Mouse (Mus musculus): ENCODE data around the gene Cnpy2. TPM values are rescaled to one million over a fixed set of nuclear protein-coding genes. Genes with fewer than 3 reads are reported as not detected.

Cnpy2 gene
- 19.3 to 27.7 TPM (median 21.7 TPM) in 4 replicates for total RNA-seq (2023; ENCODE audit: inconsistent age)

DNA sequence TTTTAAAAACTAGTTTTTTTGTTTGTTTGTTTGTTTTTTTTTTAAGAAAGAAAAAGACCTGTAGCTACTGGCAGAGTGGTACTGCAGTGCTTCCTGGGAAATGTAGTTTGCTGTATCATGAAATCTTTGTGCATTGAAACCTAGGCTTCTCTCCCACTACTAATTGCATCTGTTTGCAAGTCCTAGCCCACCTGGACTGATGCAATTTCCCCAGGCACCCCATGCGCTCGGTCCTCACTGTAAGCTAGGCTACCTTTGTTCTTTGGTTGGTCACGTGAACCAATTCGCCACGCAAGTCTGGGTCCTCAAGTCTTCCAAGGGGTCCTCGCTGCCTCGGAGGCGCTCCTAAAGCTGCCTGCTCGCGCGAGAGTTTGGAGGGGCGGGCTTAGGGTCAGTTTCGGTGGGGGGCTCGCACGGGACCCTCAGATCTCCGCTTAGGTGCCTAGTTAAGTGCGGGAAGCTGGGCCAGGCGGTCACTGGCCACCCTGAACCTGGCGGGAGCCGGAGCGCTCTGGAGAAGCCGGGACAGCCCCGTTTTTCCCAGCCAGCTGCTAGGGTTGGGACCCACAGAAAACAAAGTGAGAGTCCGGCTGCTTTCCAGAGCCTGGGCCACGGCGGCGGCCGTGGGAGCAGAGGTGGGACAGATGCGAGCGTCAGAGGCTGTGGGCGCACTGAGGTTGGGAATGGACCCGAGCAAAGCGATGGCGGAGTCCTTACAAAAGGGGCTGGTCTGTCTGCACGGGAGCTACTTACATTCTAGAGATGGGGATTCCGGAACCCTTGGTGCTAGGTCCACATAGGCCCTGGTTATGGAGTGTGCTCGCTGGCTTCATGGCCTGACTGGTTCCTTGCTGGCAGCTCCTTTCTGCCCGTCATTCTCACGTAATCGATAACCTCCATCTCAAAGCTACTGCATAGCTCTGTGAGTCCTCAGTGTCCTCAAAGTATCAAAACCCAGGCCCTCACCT, at the start of gene Cnpy2:
Cnpy2 (plus strand) TSS at position 319 of the 968 bp plus-strand sequence.

DNA sequence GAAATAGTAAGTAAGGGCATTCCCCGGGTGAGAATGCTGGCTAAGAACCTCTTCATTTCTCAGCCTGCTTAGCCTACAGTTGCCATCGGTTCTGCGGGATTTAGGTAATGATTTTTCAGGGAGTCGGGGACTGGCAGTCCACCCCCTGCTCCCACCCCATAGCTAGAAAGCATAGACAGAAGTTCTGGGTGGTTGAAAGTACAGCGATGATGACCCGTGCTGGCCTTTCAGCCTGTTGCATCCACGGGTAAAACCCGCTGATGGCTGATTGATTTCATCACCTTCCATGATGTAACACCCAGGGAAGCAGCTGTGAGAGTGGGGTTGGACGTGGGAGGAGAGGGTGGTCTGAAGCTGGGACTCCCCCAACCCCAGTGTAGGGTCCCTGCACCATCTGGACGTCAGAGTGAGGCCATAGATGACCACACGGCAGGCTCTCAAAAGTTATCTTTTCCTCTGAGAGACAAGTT, 23.5 kb upstream of the Cnpy2 start, which contains the start of gene Il23a:
Il23a (minus strand) TSS at position 51 of the 470 bp plus-strand sequence.

DNA sequence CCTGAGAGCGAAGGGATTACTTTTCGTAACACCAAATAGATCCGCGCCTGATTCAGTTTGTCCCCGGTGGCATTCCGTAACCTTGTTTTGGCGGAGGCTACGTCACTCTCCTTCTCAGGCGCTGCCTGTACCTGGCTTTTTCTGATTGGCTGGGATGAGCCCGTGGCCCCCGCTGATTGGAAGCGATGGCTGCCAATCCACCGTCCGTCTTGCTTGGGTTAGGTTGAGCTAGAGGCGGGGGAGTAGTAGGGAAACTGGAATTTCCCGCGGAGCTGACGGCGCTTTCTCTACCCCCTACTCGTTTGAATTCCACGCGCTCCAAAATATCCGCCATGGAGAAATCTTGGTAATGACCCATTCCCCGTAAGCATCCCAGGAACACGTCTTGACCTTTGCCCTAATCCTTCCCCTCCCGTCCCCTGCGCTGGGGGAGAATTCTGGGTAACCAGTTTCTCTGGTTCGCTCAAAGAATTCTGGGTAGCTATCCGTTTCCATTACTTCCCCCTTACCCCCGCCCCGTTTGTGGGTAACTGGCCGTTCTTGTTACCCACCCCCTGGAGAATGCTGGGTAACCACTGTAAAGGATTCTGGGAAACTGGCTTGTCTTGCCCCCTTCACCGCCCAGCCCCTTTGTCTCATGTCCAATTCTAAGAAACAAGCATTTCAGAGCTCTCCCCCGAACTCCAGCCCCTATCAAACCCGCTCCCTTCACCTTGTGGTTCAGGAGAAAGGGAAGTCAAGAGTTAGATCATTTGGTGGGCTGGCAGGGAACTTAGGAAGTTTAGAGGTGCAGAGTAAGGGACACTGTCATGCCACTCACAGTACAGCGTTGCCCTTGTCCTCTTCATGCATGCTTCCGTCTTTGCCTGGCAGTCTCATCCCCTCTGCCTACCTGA, 18.9 kb upstream of the Cnpy2 start, which contains the start of gene Pan2:
Pan2 (plus strand) TSS at position 210 of the 896 bp plus-strand sequence.

DNA sequence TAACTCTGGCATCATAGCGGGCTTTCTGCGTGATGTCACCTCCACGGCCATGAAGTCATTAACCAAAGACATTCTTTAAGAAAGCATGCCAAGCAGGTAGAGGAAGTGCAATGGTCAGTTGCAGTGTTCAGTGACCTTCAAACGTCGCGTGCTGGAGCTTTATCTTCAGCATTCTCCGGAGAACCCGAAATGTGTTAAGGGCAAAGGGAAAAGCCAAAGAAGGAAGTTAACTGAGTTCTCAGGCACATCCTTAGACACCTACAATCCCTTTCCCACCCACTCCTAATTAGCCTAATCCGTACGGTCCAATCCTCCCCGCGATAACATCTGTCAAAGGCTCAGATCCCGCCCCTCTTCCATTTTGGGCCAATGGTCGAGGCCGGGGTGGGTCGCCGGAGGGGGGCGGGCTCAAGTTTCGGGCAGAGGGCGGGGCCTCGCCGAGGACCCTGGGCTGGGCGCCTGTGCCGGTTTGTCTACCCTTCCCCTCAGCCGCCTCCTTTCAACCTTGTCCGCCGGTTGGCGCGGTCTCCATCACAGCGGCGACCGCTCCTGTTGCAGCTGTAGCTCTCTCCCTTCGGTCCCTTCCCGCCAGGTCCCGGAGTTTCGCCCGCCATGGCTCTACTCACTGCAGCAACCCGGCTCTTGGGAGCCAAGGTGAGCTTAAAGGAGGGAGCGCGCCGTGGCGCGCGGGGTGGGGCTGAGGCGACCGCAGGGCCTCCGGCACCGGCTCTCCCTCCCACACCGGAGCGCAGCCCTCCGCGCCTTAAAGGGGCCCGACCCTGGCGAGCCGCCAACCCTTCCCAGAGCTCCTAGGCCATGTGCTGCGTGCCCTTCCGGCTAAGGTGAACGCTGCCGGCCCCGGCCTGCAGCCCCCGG, 15.3 kb downstream of the Cnpy2 start, which contains the start of gene Cs:
Cs (plus strand) TSS at position 429 of the 876 bp plus-strand sequence.

DNA sequence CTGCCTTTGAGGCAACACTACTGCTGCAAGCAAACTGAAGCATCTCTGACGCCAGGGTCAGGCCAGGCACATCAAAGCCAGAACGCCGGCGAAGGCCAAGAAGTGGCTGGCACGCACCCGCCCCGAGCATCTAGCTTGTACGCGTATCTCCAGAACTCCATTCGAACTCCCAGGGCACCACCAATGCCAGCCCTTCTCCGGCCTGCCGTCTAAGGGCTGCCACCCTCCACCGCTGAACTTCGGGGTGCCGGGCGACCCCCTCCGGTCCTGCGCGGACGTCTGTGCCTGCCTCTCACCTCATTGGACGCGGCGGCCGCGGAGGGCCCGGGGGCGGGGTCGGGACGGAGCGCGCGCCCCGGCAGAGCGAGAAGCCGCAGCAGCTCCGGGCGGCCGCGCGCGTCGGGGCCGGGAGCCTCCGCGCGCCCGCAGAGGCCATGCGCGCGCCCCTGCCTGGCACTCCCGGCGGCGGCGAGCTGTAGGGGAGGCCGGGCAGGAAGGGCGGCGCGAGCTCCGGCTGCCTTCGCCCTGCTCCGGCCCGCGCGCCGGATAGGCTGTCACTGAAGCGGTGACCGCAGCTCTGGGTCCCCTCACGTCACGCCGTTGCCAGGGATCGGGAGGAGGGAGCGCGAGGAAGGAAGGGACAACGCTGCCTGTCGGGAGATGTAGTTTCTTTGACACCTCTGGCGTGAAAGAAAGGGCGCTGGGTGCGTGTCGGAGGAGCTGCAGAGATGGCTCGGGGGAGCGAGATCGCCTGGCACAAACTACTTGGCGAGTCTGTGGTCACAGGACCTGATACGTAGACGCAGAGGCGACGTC, 46.4 kb downstream of the Cnpy2 start, which contains the start of gene Coq10a:
Coq10a (minus strand) TSS at position 596 of the 816 bp plus-strand sequence.

DNA sequence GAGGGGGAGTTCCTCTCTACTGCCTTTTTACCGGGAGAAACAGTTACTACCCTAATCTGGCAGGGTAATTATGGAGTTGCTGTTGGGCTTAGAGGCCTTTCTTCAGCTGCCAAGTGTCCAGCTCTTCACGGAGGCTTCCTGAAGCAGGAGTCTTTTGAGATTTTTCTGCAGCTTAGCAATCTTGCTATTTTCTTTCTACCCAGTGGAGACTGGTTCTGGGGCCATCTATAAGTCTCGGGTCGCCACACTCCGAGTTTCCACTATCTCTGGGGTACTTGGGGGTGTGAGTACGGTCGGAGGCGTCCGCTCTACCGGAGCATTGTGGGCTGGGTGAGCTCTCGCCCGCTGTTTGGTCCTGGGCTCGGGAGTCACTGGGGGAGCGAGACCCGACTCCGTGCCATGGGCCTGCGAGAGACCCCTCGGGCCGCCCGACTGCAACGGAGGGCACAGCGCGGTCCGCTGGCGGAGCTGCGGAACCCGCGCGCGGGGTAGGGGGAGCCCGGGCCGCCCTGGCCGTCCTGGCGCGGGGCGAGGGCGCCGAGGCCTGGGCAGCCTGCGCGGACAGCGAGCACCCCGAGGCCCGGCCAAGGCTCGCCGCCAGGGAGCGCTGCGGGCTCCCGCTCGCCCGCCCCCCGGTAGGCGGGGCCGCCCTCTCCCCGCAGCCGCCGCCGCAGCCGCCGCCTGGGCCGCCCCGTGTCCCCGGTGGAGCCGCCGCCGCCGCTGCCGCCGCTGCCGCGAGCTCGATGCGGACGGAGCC, 54.4 kb downstream of the Cnpy2 start, which contains the start of gene Ankrd52:
Ankrd52 (plus strand) TSS at position 661 of the 757 bp plus-strand sequence.

Other genes starting within 250 kb of the Cnpy2 start
- 578 to 690 TPM (median 600 TPM) in 4 replicates for gene Atp5b, start 239.2 kb upstream of the Cnpy2 start, total RNA-seq (2023; ENCODE audit: inconsistent age)
- gene Baz2a, start 230.9 kb upstream of the Cnpy2 start, total RNA-seq (2023; ENCODE audit: inconsistent age), result 114 to 132 TPM (median 129 TPM) in 4 replicates
- gene Rbms2, start 142.2 kb upstream of the Cnpy2 start, total RNA-seq (2023; ENCODE audit: inconsistent age), result 46.0 to 52.1 TPM (median 47.1 TPM) in 4 replicates
- gene Gls2, start 128.0 kb upstream of the Cnpy2 start, total RNA-seq (2023; ENCODE audit: inconsistent age), result not detected in 4 replicates
- gene Spryd4, start 110.7 kb upstream of the Cnpy2 start, total RNA-seq (2023; ENCODE audit: inconsistent age), result 12.9 to 16.0 TPM (median 15.8 TPM) in 4 replicates
- not detected in 4 replicates for gene Mip, start 96.6 kb upstream of the Cnpy2 start, total RNA-seq (2023; ENCODE audit: inconsistent age)
- 11.7 to 20.7 TPM (median 15.9 TPM) in 4 replicates for gene Timeless, start 90.4 kb upstream of the Cnpy2 start, total RNA-seq (2023; ENCODE audit: inconsistent age)
- 0.48 TPM in 1 of 4 replicates, not detected in the others for gene Apon, start 68.4 kb upstream of the Cnpy2 start, total RNA-seq (2023; ENCODE audit: inconsistent age)
- 0.54 to 2.0 TPM (median 0.83 TPM) in 4 replicates for gene Apof, start 53.8 kb upstream of the Cnpy2 start, total RNA-seq (2023; ENCODE audit: inconsistent age)
- 109 to 134 TPM (median 120 TPM) in 4 replicates for gene Stat2, start 51.9 kb upstream of the Cnpy2 start, total RNA-seq (2023; ENCODE audit: inconsistent age)
- 0.30 TPM in 1 of 4 replicates, not detected in the others for gene Il23a, start 23.7 kb upstream of the Cnpy2 start, total RNA-seq (2023; ENCODE audit: inconsistent age)
- gene Pan2, start 19.1 kb upstream of the Cnpy2 start, total RNA-seq (2023; ENCODE audit: inconsistent age), result 57.7 to 65.1 TPM (median 61.2 TPM) in 4 replicates
- gene Cs, start 15.3 kb downstream of the Cnpy2 start, total RNA-seq (2023; ENCODE audit: inconsistent age), result 105 to 106 TPM (median 105 TPM) in 4 replicates
- 29.6 to 36.9 TPM (median 33.0 TPM) in 4 replicates for gene Coq10a, start 46.5 kb downstream of the Cnpy2 start, total RNA-seq (2023; ENCODE audit: inconsistent age)
- 66.2 to 68.1 TPM (median 67.1 TPM) in 4 replicates for gene Ankrd52, start 54.7 kb downstream of the Cnpy2 start, total RNA-seq (2023; ENCODE audit: inconsistent age)
- 0.83 TPM in 1 of 4 replicates, not detected in the others for gene Slc39a5, start 78.8 kb downstream of the Cnpy2 start, total RNA-seq (2023; ENCODE audit: inconsistent age)
- gene Nabp2, start 89.0 kb downstream of the Cnpy2 start, total RNA-seq (2023; ENCODE audit: inconsistent age), result 49.3 to 60.3 TPM (median 54.7 TPM) in 4 replicates
- 58.7 to 71.1 TPM (median 64.1 TPM) in 4 replicates for gene Rnf41, start 89.2 kb downstream of the Cnpy2 start, total RNA-seq (2023; ENCODE audit: inconsistent age)
- 149 to 158 TPM (median 152 TPM) in 4 replicates for gene Smarcc2, start 136.8 kb downstream of the Cnpy2 start, total RNA-seq (2023; ENCODE audit: inconsistent age)
- gene Myl6, start 171.7 kb downstream of the Cnpy2 start, total RNA-seq (2023; ENCODE audit: inconsistent age), result 518 to 597 TPM (median 546 TPM) in 4 replicates
- 0.67 to 0.69 TPM in 2 of 4 replicates, not detected in the others for gene Myl6b, start 176.2 kb downstream of the Cnpy2 start, total RNA-seq (2023; ENCODE audit: inconsistent age)
- gene Esyt1, start 203.4 kb downstream of the Cnpy2 start, total RNA-seq (2023; ENCODE audit: inconsistent age), result 238 to 249 TPM (median 246 TPM) in 4 replicates
- gene Zc3h10, start 225.3 kb downstream of the Cnpy2 start, total RNA-seq (2023; ENCODE audit: inconsistent age), result 80.4 to 85.9 TPM (median 83.5 TPM) in 4 replicates
- gene Rpl41, start 226.8 kb downstream of the Cnpy2 start, total RNA-seq (2023; ENCODE audit: inconsistent age), result 3,879 to 4,089 TPM (median 3,915 TPM) in 4 replicates
- 78.9 to 84.1 TPM (median 82.9 TPM) in 4 replicates for gene Pa2g4, start 243.5 kb downstream of the Cnpy2 start, total RNA-seq (2023; ENCODE audit: inconsistent age)

All from B cell, adult (primary cell).